Mouse (Mus musculus): ENCODE measurements at regions not wholly inside any gene's neighbourhood (a gene's known extent, or its start where the extent isn't known, plus 50 kb on each side); places are given as distances from the start of the nearest gene placed in this dataset.
A peak's percentile ranks its signal among the peaks of the same experiment; 100 is the strongest.
"Not testable (repeated sequence)": the region's sequence is repeated elsewhere in the genome, so short reads cannot be mapped to it uniquely, and the experiment has no call there.

GRCm38 (mm10) chr6:37691976-37692644, 162.1 kb downstream of the Akr1d1 start:
- no peaks in the 10 kb centered on the region for H3K36me3 ChIP-seq (ENCODE audit: insufficient read depth, low read length)
- no peak overlapping the region for H3K4me2 ChIP-seq (ENCODE audit: low read depth, low read length)
- H3K27ac ChIP-seq = no peak overlapping the region
- H3K4me1 ChIP-seq (ENCODE audit: insufficient read depth, low read length) = no peaks in the 10 kb centered on the region
- no peak overlapping the region for H3K9ac ChIP-seq (replicated peaks; ENCODE audit: low read length)
- no peaks in the 10 kb centered on the region for H3K27me3 ChIP-seq (ENCODE audit: insufficient read depth, low read length)
- no peak overlapping the region for H3K4me3 ChIP-seq (ENCODE audit: low read length)
- no peak for ATAC-seq
- no peak for TF ChIP-seq CTCF (IDR thresholded peaks at IDR 0.05; ENCODE audit: low read depth)
- H3K9me3 ChIP-seq (ENCODE audit: low read length) = no peaks in the 10 kb centered on the region
- WGBS = 91% methylated on average over 7 of the region's 7 CpGs
- DNase-seq (ENCODE audit: low spot score) = no peak

GRCm38 (mm10) chr6:37692758-37693157, 162.8 kb downstream of the Akr1d1 start:
- Histone ChIP-seq H3K4me2 (ENCODE audit: low read depth, low read length) (no peak overlapping the region), H3K9ac (replicated peaks; ENCODE audit: low read length) (no peak overlapping the region), H3K4me3 (ENCODE audit: low read length) (no peak overlapping the region), H3K36me3 (ENCODE audit: insufficient read depth, low read length) (no peaks in the 10 kb centered on the region), H3K9me3 (ENCODE audit: low read length) (no peaks in the 10 kb centered on the region), H3K27me3 (ENCODE audit: insufficient read depth, low read length) (no peaks in the 10 kb centered on the region), H3K27ac (no peak overlapping the region), H3K4me1 (ENCODE audit: insufficient read depth, low read length) (no peaks in the 10 kb centered on the region)
- DNase-seq (ENCODE audit: low spot score) (no peak), ATAC-seq (no peak)
- 93% methylated on average over 2 of the region's 2 CpGs for WGBS
- no peak for TF ChIP-seq CTCF (IDR thresholded peaks at IDR 0.05; ENCODE audit: low read depth)

GRCm38 (mm10) chr6:37696074-37696473, 166.1 kb downstream of the Akr1d1 start:
- no peak for TF ChIP-seq CTCF (IDR thresholded peaks at IDR 0.05; ENCODE audit: low read depth)
- no peaks in the 10 kb centered on the region for H3K36me3 ChIP-seq (ENCODE audit: insufficient read depth, low read length)

GRCm38 (mm10) chr6:37703946-37704345, 166.7 kb upstream of the Trim24 start:
- Histone ChIP-seq H3K4me2 (ENCODE audit: low read depth, low read length) (no peak overlapping the region), H3K4me3 (ENCODE audit: low read length) (no peak overlapping the region), H3K4me1 (ENCODE audit: insufficient read depth, low read length) (no peaks in the 10 kb centered on the region), H3K27me3 (ENCODE audit: insufficient read depth, low read length) (no peaks in the 10 kb centered on the region), H3K9ac (replicated peaks; ENCODE audit: low read length) (no peak overlapping the region), H3K36me3 (ENCODE audit: insufficient read depth, low read length) (no peaks in the 10 kb centered on the region), H3K27ac (no peak overlapping the region), H3K9me3 (ENCODE audit: low read length) (0 out of 2 replicates have a peak, but pooled peaks cover 3% of the 10 kb centered on the region)
- 83% methylated on average over 2 of the region's 2 CpGs for WGBS
- ATAC-seq (no peak), DNase-seq (ENCODE audit: low spot score) (peak; percentile 3)
- no peak for TF ChIP-seq CTCF (IDR thresholded peaks at IDR 0.05; ENCODE audit: low read depth)

More at GRCm38 (mm10) chr6:37696074-37696473, 166.1 kb downstream of the Akr1d1 start:
- H3K4me2 ChIP-seq (ENCODE audit: low read depth, low read length) = no peak overlapping the region
- no peaks in the 10 kb centered on the region for H3K27me3 ChIP-seq (ENCODE audit: insufficient read depth, low read length)
- ATAC-seq (no peak), DNase-seq (ENCODE audit: low spot score) (no peak)
- H3K9me3 ChIP-seq (ENCODE audit: low read length) = no peaks in the 10 kb centered on the region
- H3K4me1 ChIP-seq (ENCODE audit: insufficient read depth, low read length) = no peaks in the 10 kb centered on the region
- H3K27ac ChIP-seq = no peak overlapping the region
- H3K9ac ChIP-seq (replicated peaks; ENCODE audit: low read length) = no peak overlapping the region
- no peak overlapping the region for H3K4me3 ChIP-seq (ENCODE audit: low read length)

- H3K27ac ChIP-seq = no peak overlapping the region
- ATAC-seq (no peak), DNase-seq (ENCODE audit: low spot score) (no peak)
- H3K4me1 ChIP-seq (ENCODE audit: insufficient read depth, low read length) = no peaks in the 10 kb centered on the region
- WGBS = 80% methylated on average over 1 of the region's 1 CpGs
- H3K9ac ChIP-seq (replicated peaks; ENCODE audit: low read length) = no peak overlapping the region
- no peaks in the 10 kb centered on the region for H3K36me3 ChIP-seq (ENCODE audit: insufficient read depth, low read length)
- TF ChIP-seq CTCF (IDR thresholded peaks at IDR 0.05; ENCODE audit: low read depth) = no peak
- 0 out of 2 replicates have a peak, but pooled peaks cover 3% of the 10 kb centered on the region for H3K9me3 ChIP-seq (ENCODE audit: low read length)
- H3K27me3 ChIP-seq (ENCODE audit: insufficient read depth, low read length) = no peaks in the 10 kb centered on the region
- H3K4me2 ChIP-seq (ENCODE audit: low read depth, low read length) = no peak overlapping the region
- no peak overlapping the region for H3K4me3 ChIP-seq (ENCODE audit: low read length)
Measured at GRCm38 (mm10) chr6:37705733-37706145, 164.9 kb upstream of the Trim24 start.

GRCm38 (mm10) chr6:37707671-37708070, 162.9 kb upstream of the Trim24 start:
- not testable (repeated sequence) for H3K4me3 ChIP-seq (ENCODE audit: low read length); H3K27me3 ChIP-seq (ENCODE audit: insufficient read depth, low read length); H3K9me3 ChIP-seq (ENCODE audit: low read length); H3K36me3 ChIP-seq (ENCODE audit: insufficient read depth, low read length); H3K4me1 ChIP-seq (ENCODE audit: insufficient read depth, low read length); DNase-seq (ENCODE audit: low spot score); H3K27ac ChIP-seq; ATAC-seq; H3K4me2 ChIP-seq (ENCODE audit: low read depth, low read length); H3K9ac ChIP-seq (replicated peaks; ENCODE audit: low read length)
- 81% methylated on average over 1 of the region's 1 CpGs for WGBS

- ATAC-seq (no peak), DNase-seq (ENCODE audit: low spot score) (no peak)
- H3K27ac ChIP-seq = no peak overlapping the region
- H3K36me3 ChIP-seq (ENCODE audit: insufficient read depth, low read length) = no peaks in the 10 kb centered on the region
- H3K4me1 ChIP-seq (ENCODE audit: insufficient read depth, low read length) = no peaks in the 10 kb centered on the region
- 0 out of 2 replicates have a peak, but pooled peaks cover 3% of the 10 kb centered on the region for H3K9me3 ChIP-seq (ENCODE audit: low read length)
- 54% methylated on average over 1 of the region's 1 CpGs for WGBS
- no peak overlapping the region for H3K9ac ChIP-seq (replicated peaks; ENCODE audit: low read length)
- no peak overlapping the region for H3K4me3 ChIP-seq (ENCODE audit: low read length)
- no peak overlapping the region for H3K4me2 ChIP-seq (ENCODE audit: low read depth, low read length)
- H3K27me3 ChIP-seq (ENCODE audit: insufficient read depth, low read length) = no peaks in the 10 kb centered on the region
- TF ChIP-seq CTCF (IDR thresholded peaks at IDR 0.05; ENCODE audit: low read depth) = no peak
Measured at GRCm38 (mm10) chr6:37711766-37712165, 158.8 kb upstream of the Trim24 start.
